Mouse (Mus musculus) myocyte (in vitro differentiated cells): ENCODE measurements around the gene 1700020L24Rik. TPM values are rescaled to one million over a fixed set of nuclear protein-coding genes. Genes with fewer than 3 reads are reported as not detected.

Source experiments
- H3K27me3 ChIP-seq: one replicate; pipeline ENCODE4 v1.6.1; 2011; ENCODE audit not compliant: control insufficient read depth, insufficient read depth, insufficient read length
- H3K36me3 ChIP-seq: one replicate; pipeline ENCODE4 v1.6.1; 2011; ENCODE audit not compliant: control insufficient read depth, insufficient read depth
- H3K4me2 ChIP-seq: one replicate; pipeline ENCODE4 v1.6.1; 2011; ENCODE audit warnings: low read depth, control low read depth
- H3K4me3 ChIP-seq: one replicate; pipeline ENCODE4 v1.5.1; 2011; ENCODE audit warnings: mild to moderate bottlenecking, control low read depth, moderate library complexity
- H3K79me2 ChIP-seq: one replicate; pipeline ENCODE4 v1.6.1; 2011; ENCODE audit not compliant: control insufficient read depth, insufficient read depth
- H3ac ChIP-seq: one replicate; pipeline ENCODE4 v1.6.1; 2011; ENCODE audit not compliant: control insufficient read depth, insufficient read length
- CEBPB ChIP-seq: IDR thresholded peaks from 2 replicates; pipeline ENCODE4 v1.6.1; 2011; ENCODE audit warnings: mild to moderate bottlenecking, moderate library complexity; ENCODE audit not compliant: poor library complexity, insufficient read depth, severe bottlenecking
- E2F4 ChIP-seq: IDR thresholded peaks from one replicate; pipeline ENCODE4 v1.6.1; 2011; ENCODE audit warnings: mild to moderate bottlenecking, control low read depth, moderate library complexity; ENCODE audit not compliant: insufficient read depth
- MAX ChIP-seq: IDR thresholded peaks from one replicate; pipeline ENCODE4 v1.6.1; 2011; ENCODE audit warnings: low read depth, mild to moderate bottlenecking, control low read depth
- MYOD1 ChIP-seq, 3 experiments: IDR thresholded peaks; one replicate each; pipeline ENCODE4 v1.6.1; 2011; ENCODE audit warnings: control low read depth in 2 of 3, low read depth in 2 of 3, mild to moderate bottlenecking in 2 of 3, moderate library complexity in 1 of 3; ENCODE audit not compliant: insufficient read length in 2 of 3, control insufficient read depth in 1 of 3
- MYOG ChIP-seq, 3 experiments: IDR thresholded peaks; one replicate each; pipeline ENCODE4 v1.6.1; 2011; ENCODE audit warnings: control low read depth in 2 of 3, low read depth in 2 of 3, mild to moderate bottlenecking in 2 of 3; ENCODE audit not compliant: insufficient read length in 2 of 3, control insufficient read depth in 1 of 3, insufficient read depth in 1 of 3
- POLR2A ChIP-seq: IDR thresholded peaks from one replicate; pipeline ENCODE4 v1.6.1; 2011; ENCODE audit warnings: low read depth, mild to moderate bottlenecking, control low read depth, moderate library complexity; ENCODE audit not compliant: insufficient read length
- POLR2AphosphoS2 ChIP-seq: IDR thresholded peaks from one replicate; pipeline ENCODE4 v1.6.1; 2011; ENCODE audit warnings: low read depth, control low read depth; ENCODE audit not compliant: insufficient read length
- REST ChIP-seq: IDR thresholded peaks from one replicate; pipeline ENCODE4 v1.6.1; 2011; ENCODE audit warnings: mild to moderate bottlenecking, control low read depth, moderate library complexity; ENCODE audit not compliant: insufficient read depth, insufficient read length
- SRF ChIP-seq: IDR thresholded peaks from one replicate; pipeline ENCODE4 v1.6.1; 2011; ENCODE audit warnings: low read depth; ENCODE audit not compliant: control insufficient read depth, insufficient read length
- TCF12 ChIP-seq: IDR thresholded peaks from one replicate; pipeline ENCODE4 v1.6.1; 2011; ENCODE audit warnings: mild to moderate bottlenecking, control low read depth; ENCODE audit not compliant: poor library complexity, insufficient read depth, severe bottlenecking
- TCF3 ChIP-seq: IDR thresholded peaks from one replicate; pipeline ENCODE4 v1.6.1; 2011; ENCODE audit warnings: low read depth, control low read depth; ENCODE audit not compliant: insufficient read length
- USF1 ChIP-seq: IDR thresholded peaks from one replicate; pipeline ENCODE4 v1.6.1; 2011; ENCODE audit warnings: low read depth, mild to moderate bottlenecking, control low read depth, moderate library complexity
- polyA plus RNA-seq: library from polyadenylated mRNA; unstranded; fragments of >200 nt; fragmentation: generic; extraction: Trizol; gene quantifications from one replicate; pipeline ENCODE4 v1.2.1, GENCODE M21; 2012; ENCODE audit warnings: missing spikeins

Gene 1700020L24Rik
- polyA plus RNA-seq = 12.0 TPM

DNA sequence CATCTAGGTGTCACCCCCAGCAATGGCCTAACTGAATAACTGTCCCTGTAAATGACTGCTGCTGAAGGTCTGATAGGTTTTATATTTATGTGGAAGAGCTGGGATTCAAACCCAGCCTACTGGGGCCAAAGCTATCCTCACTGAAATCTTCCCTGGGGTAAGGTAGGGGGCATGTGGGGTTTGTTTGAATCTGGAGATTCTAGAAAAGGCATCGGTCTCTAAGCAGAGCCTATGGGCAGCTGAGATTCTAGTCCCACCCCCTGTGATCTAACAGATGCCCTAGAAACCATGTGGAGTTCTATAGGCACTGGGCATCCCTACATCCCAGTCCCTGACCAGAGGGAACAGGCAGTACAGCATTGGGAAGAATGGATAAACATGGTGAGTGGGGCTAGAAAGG lies at the start of gene 1700020L24Rik:
Gene 1700020L24Rik (plus strand): TSS at position 301 of the 400 bp plus-strand sequence.
- Histone ChIP-seq H3K4me3 (no peak within 1 kb of the TSS), H3ac (no peak within 1 kb of the TSS), H3K4me2 (no peak within 1 kb of the TSS), H3K79me2 (no peaks in the 10 kb centered on the region), H3K36me3 (no peaks in the 10 kb centered on the region), H3K27me3 (no peaks in the 10 kb centered on the region)
- TF ChIP-seq MYOD1 (IDR thresholded peaks at IDR 0.05; ENCODE audit: control insufficient read depth in 1 of 3, insufficient read length in 2 of 3, low read depth in 2 of 3) = no peak
- TF ChIP-seq REST = no peak
- no peak for TF ChIP-seq POLR2A
- no peak for TF ChIP-seq TCF12
- no peak for TF ChIP-seq E2F4
- no peak for TF ChIP-seq MYOG (IDR thresholded peaks at IDR 0.05; ENCODE audit: control insufficient read depth in 1 of 3, insufficient read depth in 1 of 3, insufficient read length in 2 of 3, low read depth in 2 of 3)
- TF ChIP-seq MAX = no peak
- no peak for TF ChIP-seq SRF

DNA sequence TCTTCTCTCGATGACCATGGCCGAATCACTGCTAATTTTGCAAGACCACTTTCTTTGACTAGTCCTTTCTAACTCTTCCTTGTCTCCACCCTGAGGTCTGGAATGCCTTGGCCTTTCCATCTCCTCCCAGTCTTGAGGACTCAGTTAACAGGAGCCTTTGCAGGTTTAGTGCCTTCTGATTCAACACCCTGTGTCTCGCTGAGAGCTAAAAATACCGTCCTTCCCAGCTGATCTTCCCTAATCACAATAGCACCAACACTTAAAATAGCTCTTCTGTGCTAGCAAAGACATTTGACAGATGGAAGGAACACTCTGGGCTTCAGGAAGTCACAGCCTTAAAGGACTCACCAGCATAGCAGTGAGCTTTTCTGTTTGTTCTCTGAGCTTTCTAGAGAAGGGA lies 44.4 kb upstream of the 1700020L24Rik start:
- Histone ChIP-seq H3K4me3 (no peak overlapping the region), H3K36me3 (peaks cover 42% of the 10 kb centered on the region), H3K27me3 (no peaks in the 10 kb centered on the region), H3K79me2 (no peaks in the 10 kb centered on the region), H3K4me2 (no peak overlapping the region), H3ac (no peak overlapping the region)
- TF ChIP-seq TCF12 = no peak
- TF ChIP-seq USF1 = no peak
- no peak for TF ChIP-seq SRF
- TF ChIP-seq TCF3 = no peak
- no peak for TF ChIP-seq POLR2A
- TF ChIP-seq CEBPB = no peak
- TF ChIP-seq E2F4 = no peak
- TF ChIP-seq MYOG (IDR thresholded peaks at IDR 0.05; ENCODE audit: control insufficient read depth in 1 of 3, insufficient read depth in 1 of 3, insufficient read length in 2 of 3, low read depth in 2 of 3) = no peak
- TF ChIP-seq MYOD1 (IDR thresholded peaks at IDR 0.05; ENCODE audit: control insufficient read depth in 1 of 3, insufficient read length in 2 of 3, low read depth in 2 of 3) = no peak
- TF ChIP-seq POLR2AphosphoS2 = no peak
- TF ChIP-seq REST = no peak
- no peak for TF ChIP-seq MAX

DNA sequence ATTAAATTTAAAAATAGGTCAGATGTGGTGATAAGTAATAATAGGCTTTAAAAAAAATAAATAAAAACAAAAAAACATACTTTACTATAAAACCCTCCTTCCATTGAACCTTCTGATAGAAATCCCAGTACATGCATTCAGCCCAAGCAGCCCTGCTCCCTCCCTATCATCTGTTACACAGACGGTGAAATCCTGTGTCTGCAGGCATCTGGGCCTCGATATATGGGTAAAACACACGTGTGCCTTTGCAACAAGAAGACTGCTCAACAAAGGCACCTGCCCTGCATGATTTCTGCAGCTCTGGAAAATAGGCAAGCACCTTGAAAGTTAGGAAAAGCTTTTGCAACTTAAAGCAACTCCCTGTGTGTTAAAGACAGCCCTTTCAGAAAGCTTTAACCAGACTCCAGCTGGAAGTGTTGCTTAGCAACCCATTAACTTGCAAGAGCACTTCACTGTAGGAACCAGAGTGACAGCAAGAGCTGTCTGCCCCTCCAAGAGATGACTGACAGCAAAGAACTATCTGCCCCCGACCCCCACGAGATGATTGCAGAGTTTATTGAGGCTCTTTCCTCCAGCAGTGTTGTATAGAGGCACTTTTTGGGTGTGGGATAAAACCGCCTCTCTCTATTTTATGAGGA lies 42.6 kb upstream of the 1700020L24Rik start:
- Histone ChIP-seq H3ac (no peak overlapping the region), H3K4me2 (no peak overlapping the region), H3K4me3 (no peak overlapping the region), H3K36me3 (peaks cover 42% of the 10 kb centered on the region), H3K27me3 (no peaks in the 10 kb centered on the region), H3K79me2 (no peaks in the 10 kb centered on the region)
- no peak for TF ChIP-seq POLR2A
- TF ChIP-seq MAX = no peak
- no peak for TF ChIP-seq USF1
- no peak for TF ChIP-seq MYOG (IDR thresholded peaks at IDR 0.05; ENCODE audit: control insufficient read depth in 1 of 3, insufficient read depth in 1 of 3, insufficient read length in 2 of 3, low read depth in 2 of 3)
- TF ChIP-seq E2F4 = no peak
- TF ChIP-seq TCF3 = no peak
- TF ChIP-seq REST = no peak
- TF ChIP-seq CEBPB = no peak
- no peak for TF ChIP-seq MYOD1 (IDR thresholded peaks at IDR 0.05; ENCODE audit: control insufficient read depth in 1 of 3, insufficient read length in 2 of 3, low read depth in 2 of 3)
- no peak for TF ChIP-seq SRF
- TF ChIP-seq TCF12 = no peak
- TF ChIP-seq POLR2AphosphoS2 = no peak

DNA sequence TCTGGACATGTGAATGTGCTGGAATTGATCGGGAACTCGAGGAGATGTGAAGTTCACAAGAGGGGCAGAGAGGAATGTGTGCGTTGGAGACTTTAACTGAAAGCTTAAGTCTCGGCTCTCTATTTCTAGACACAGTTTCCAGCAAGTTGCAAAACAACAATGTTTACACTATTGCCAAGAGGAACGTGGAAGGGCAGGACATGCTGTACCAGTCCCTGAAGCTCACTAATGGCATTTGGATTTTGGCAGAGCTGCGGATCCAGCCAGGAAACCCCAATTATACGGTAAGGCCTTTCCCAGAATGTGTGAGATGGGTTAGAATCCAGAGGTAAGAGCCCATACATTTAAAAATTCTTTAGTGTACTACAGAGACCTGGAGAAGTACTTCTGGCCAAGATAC lies 39.9 kb upstream of the 1700020L24Rik start:
- no peak for TF ChIP-seq MAX
- no peak for TF ChIP-seq POLR2A
- no peak for TF ChIP-seq USF1
- no peak for TF ChIP-seq TCF12
- Histone ChIP-seq H3K36me3 (peaks cover 44% of the 10 kb centered on the region), H3ac (no peak overlapping the region), H3K4me2 (no peak overlapping the region), H3K4me3 (no peak overlapping the region), H3K27me3 (no peaks in the 10 kb centered on the region), H3K79me2 (no peaks in the 10 kb centered on the region)

DNA sequence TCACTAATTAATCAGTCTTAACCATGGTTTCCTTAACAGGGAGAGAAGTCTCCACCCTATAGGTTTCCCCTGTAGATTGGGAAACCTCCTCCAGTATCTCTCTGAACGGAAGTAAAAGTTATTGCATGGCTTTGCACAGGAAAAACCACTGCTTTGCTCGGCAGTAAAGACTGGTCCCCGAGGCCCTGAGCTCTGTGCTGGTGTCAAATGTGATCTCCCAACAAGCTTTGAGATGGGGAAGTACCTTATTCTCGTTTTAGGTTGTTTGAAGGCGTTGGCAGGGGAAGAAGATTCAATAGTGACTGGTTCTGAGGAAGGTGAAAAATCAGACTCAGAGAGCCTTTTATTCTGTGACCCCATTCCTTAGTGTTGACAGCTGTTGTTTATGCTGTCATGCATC lies 38.8 kb upstream of the 1700020L24Rik start:
- peaks cover 52% of the 10 kb centered on the region for H3K36me3 ChIP-seq
- no peaks in the 10 kb centered on the region for H3K79me2 ChIP-seq

More for the DNA sequence above, 38.8 kb upstream of the 1700020L24Rik start:
- Histone ChIP-seq H3K27me3 (no peaks in the 10 kb centered on the region), H3K4me3 (no peak overlapping the region), H3K4me2 (no peak overlapping the region), H3ac (no peak overlapping the region)
- TF ChIP-seq POLR2A = no peak
- TF ChIP-seq CEBPB = no peak
- TF ChIP-seq TCF12 = no peak
- TF ChIP-seq REST = no peak
- TF ChIP-seq POLR2AphosphoS2 = no peak
- TF ChIP-seq USF1 = no peak
- TF ChIP-seq TCF3 = no peak
- TF ChIP-seq SRF = no peak
- no peak for TF ChIP-seq MYOG (IDR thresholded peaks at IDR 0.05; ENCODE audit: control insufficient read depth in 1 of 3, insufficient read depth in 1 of 3, insufficient read length in 2 of 3, low read depth in 2 of 3)
- no peak for TF ChIP-seq E2F4
- TF ChIP-seq MAX = no peak
- no peak for TF ChIP-seq MYOD1 (IDR thresholded peaks at IDR 0.05; ENCODE audit: control insufficient read depth in 1 of 3, insufficient read length in 2 of 3, low read depth in 2 of 3)
